Mouse (Mus musculus) thymus, postnatal 14 days (tissue): ENCODE data around the gene Slc35a2.

Experiments used
- DNase-seq: peaks from one replicate; pipeline ENCODE4 v3.0.0; 2021

Gene Slc35a2

DNA sequence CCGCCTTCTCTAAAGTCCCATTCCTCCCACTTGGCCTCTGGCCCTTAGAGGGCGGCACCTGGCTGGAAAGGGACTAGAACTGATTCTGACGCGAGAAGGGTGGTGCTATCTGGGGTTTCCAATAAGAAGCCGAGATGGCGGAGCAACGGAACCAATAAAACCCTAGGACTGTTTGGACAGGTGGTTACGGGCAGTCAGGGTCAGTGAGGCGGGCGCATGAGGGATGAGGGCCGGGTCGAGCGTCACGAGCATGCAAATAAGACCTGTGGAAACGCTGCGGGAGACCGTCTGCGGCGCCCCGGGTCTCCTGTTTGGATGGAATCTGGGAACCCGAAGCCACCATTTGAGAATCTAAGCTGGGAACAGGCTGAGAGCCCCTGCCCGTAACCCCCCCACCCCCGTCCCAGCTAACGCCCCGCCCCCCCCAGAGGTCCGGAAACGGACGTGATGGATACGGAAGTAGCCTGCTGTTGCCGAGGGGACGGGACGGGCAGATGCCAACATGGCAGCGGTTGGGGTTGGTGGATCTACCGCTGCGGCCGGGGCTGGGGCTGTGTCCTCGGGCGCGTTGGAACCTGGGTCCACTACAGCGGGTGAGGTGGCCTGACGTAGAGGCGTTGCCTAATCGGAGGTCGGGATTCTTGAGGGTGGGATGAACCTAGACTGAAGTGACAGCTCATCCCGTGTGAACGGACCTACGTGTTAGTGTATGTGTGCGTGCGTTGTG is at the start of gene Slc35a2:
Slc35a2 (plus strand) TSS at position 188 of the 727 bp plus-strand sequence.
- DNase-seq = peak; percentile 70

DNA sequence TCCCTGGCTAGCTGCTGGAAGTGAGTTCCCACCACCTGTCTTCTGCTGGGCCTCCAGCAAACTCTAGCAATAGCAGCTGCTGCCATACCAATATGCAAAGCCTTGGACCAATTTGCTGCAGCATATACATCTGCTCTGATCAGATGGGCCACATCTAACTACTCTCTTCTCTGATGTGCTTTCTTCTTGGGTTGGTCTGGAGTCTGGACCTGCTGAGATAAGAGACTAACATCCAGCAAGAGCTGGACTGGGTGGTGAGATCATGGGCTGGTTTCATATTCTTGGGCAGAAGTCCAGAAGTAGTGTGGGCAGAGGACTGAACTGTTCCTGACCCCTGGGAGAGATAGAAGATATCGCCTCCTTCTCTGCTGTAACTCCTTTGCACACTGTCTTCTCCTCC is 46.7 kb upstream of the Slc35a2 start:
- DNase-seq = no peak

DNA sequence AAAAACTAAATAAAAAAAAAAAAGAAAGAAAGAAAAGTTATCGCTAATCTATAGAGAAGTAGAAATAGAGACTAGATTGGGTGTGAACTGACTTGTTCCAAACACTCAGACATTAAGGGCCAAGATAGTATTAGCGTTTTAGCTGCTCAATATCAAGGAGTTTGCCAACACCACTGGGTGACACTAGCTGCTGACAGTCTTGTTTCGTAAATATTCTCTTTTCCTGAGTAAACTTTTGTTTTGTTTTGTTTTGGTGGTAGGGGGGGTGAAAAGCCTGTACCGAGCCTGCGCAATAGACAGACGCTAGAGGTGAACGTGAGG is 43.0 kb upstream of the Slc35a2 start:
- no peak for DNase-seq

DNA sequence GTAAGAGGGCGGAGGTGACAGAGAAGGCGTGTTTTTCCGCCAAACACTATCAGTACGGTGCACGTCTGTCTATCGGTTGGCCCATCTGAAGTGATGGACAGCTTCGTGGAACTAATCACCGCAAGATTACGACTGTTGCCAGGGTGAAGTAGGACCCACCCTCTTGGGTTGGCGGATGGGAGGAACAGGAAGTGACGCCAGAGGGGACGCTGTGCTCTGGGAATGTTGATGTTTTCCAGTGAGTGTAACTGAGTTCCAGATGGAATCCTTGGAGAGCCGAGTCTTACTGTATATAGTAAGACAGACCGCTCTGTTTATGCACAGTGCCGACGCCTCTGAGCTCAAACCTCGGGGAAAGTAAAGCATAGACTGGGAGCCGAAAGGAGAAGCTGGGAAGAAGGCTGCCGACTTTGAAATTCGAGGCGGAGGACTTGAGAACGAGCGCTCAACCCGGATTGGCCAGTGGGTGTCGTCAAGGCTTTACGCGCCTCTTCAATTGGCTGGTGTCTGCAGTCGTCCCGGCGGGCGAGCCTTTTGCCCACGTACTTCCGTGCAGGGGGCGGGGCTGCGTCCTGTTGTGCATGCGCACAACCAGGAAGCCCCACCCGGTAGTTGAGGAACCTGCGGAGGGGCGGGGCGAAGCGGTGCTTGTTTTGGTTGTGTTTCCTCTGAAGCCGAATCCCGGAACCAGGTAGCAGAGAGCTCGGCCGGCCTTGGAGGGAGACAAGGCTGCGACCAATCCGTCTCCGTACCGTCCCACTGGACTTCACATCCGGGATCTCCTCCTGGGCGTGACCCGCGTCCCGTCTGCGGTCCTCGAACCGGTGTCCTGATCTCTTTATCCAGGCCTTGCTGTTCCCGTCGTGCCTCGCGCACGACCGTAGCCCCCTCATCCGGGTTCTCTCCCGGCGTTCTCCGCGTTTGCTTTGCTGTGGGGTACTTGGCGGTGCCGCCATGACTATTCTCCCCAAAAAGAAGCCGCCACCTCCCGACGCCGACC is 42.4 kb upstream of the Slc35a2 start, which contains the start of gene Otud5:
Otud5 (plus strand) TSS at position 202 of the 1,000 bp plus-strand sequence.
- peak; percentile 96 for DNase-seq

DNA sequence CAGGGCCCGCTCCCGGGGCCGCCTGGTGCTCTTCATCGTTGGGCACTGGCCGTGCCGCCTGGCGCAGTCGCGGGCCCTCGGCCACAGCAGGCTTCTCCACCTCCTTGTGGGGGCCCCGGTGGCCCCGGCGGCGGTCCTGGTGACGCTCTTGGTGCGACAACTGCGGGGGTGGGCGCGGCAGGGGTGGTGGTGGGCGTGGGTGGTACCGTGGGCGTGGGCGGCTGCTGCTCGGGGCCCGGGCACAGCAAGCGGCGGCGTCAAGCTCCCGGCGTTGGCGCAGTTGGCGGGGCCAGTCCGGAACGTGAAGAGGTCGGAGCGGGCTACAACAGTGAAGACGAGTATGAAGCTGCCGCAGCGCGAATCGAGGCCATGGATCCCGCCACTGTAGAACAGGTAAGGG is 41.5 kb upstream of the Slc35a2 start:
- DNase-seq = peak; percentile 54

DNA sequence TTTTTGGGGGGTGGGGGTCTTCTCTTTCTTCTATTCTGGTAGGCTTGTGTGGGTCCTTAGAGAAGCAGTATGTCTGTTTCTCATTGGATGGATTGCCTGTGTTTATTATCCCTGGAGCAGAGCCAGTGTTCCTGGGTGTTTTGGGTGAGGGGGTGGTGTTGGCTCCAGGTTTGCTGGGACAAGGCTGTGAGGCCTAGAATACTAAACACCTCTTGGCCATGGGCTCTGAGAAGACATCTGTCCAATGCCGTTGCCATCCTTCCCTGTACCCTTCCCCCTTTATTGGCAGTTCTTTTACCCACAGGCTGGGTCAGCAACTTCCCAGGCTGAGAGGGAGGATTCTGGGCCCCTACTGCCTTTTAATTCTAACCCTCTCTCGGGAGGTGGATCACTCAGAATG is 36.0 kb upstream of the Slc35a2 start:
- DNase-seq = no peak

DNA sequence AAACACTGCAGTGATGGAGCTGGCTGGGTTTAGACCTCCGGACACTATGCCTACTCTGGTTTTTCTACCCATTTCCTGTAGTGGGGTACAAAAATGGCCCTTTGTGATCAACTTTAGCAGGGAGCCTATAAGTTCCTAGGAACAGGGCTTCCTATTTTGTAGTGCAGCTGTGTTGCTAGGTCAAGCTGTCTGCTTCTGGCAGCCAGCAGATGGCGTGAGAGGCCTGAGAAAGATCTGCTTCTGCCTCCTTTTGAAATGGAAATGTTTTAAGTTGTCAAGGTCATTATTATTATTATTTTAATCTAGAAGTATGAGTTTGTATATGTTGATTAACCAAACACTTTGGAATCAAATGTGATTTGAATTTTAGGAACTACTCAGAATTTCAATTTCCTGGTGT is 29.2 kb upstream of the Slc35a2 start:
- peak; percentile 43 for DNase-seq

DNA sequence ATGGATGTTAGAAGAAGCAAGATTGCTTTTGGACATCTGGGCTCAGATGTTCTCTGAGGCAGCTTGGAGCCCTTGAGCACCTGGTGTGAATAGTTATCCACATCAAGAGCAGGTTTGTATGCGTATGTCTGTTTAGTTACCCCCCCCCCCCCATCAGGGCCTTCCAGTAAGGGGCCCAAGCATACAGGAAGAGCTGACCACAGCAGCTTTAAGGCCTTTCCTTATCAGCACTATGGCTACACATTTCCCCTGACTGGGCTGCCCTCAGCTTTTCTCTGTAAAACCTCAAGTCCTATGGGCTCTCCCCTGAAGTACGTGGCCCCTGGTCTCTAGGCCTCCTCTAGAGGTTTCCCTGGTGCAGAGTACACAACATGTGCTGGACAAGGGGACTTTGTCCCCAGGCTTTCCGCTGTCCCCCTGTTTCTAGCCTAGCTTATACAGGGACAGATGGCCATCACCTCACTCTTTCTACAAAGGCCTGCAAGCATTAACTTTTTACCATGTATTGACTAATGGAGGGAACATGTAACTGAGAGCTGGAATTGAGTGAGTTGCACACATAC is 24.6 kb upstream of the Slc35a2 start:
- DNase-seq = no peak

DNA sequence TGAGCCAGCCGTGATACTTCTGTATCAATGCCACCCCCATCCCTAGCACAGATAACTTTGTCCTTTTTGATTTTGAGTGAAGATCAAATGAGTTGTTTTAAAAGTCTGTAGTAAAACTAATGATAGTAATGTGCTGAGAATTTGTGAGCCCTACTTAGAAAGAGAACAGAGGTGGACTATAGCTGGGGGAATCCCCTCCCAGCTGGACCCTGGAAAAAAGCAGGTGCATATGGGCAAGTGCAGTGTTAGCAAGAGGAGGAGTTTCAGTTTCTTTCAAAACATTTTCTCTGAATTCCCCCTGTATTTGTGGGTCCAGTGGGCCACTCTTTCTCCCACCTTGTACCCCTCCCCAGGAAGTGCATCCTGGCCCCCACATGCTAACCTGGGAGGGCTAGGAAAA is 20.6 kb upstream of the Slc35a2 start:
- no peak for DNase-seq

DNA sequence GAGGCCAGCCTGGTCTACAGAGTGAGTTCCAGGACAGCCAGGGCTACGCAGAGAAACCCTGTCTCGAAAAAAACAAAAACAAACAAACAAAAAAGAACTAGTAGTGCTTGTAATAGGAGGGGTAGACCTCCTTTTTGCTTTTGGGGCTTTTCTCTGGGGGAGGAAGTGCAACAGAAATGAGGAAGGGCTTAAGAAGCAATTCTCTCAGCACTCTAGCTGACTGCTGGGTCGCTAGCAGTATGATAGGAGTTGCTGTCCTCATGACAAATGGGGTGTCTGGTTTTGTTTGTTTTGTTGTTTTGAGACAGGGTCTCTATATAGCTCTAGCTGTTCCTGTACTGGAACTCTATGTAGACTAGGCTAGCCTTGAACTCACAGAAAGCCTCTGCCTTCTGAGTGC is 19.3 kb upstream of the Slc35a2 start:
- DNase-seq = no peak

DNA sequence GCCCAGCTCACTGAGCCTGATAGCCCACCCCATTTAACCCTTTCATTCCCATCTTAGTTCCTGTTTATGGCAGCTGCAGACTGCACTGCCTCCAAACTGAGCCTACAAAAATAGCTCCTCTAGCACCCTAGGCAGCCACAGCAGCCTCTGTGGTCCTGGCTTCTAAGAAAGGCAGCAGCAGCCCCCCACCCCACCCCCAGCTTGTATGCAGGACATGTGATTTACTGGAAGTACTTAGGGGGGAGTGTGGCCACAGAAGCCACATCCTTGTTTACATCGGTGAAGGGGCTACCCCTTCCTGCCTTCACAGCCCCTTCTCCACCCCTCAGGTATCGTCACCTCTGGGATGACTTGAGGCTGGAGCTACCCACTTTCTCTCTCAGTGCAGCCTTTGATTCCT is 18.5 kb upstream of the Slc35a2 start:
- no peak for DNase-seq

DNA sequence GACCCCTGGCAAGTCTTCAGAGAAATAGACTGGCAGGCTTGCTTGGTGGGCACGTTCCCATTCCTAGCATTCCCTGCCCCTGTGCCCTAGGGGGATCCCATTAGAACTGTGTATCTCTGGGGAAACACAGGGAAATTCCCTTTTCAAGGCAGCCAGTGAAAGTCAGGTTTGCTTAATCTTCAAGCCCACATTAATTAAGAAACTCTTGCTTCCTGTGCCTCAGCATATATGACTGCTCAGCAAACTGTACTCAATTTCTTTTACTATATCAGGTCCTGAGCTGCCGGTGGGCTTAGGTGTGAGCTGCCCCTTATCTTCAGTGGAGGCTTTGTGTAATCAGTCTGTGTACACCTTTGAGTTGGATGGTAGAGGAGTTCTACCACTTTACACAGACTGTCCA is 18.0 kb upstream of the Slc35a2 start:
- no peak for DNase-seq

DNA sequence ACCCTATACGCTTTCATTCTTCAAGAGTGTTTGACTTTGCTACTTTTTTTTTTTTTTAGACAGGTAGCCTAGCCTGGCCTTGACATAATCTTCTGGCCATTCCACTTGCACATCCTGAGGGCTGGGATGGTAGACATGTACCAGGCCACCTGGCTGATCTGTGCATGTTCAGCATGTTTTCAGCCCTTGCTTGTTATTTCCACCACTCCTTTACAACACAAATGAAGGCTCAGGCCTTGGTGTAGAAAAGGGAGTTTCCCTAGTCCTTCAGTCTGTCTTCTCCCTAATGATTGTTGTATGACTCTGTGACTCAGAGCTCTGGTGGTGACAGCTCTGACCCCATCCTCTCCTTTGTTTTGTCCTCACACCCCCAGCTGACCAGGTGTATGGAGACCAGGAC is 16.7 kb upstream of the Slc35a2 start:
- no peak for DNase-seq

DNA sequence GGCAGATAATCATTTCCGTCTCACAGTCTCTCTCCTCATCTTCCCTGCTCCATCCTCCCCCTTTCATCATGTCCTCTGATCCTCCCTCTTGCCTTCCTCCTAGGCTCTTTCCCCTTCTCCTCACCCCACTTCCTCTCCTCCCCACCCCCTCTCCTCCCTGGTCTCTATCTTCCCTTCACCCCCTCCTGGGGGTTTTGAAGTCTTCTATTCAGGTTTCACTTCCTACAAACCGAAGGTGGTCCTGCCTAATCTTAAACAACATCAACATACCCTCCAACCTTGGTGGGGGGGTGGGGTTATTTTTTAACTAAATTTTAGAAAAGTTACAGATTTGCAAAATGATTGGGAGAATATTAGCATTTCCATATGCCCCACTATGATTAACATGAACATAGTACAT is 15.3 kb upstream of the Slc35a2 start:
- DNase-seq = no peak

DNA sequence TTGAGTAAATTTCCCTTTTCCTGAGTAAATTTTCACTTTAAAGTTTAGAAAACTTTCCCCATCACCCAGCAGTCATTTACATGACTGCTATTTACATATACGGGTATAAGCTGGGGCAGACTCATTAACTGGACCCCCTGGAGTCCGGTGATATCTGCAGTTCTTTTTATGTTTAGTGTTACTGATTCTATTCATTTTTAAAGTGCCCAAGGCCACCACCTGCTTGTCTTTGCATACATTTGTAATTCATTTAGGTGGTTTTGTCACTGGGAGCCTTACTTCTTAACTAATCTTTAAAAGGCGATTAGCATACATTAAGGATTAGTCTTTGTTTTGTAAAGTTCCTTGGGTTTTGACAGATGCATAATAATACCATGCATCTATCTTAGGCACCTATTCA is 14.0 kb upstream of the Slc35a2 start:
- DNase-seq = no peak

DNA sequence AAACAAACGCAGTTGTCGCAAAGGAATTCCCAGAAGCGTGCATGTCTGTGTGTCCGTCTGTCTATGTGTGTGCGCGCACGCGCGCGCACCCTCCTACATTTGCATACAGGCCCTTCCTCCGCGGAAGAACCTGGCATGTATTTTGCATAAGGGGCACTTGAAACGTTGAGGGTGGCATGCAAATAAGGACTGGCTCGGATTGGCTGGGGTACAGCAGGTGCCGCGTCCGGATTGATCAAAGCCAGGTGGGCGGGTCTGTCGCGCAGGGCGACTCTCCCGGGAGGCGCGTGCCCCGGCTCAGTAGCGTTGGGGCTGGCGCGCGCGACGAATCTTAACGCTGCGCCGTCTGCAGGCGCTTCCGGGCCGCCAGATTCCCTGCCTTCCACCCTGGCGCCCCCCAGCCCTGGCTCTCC is 5.8 kb upstream of the Slc35a2 start, which contains the start of gene Pim2:
Pim2 (plus strand) TSS at position 256 of the 413 bp plus-strand sequence.
- peak; percentile 92 for DNase-seq

DNA sequence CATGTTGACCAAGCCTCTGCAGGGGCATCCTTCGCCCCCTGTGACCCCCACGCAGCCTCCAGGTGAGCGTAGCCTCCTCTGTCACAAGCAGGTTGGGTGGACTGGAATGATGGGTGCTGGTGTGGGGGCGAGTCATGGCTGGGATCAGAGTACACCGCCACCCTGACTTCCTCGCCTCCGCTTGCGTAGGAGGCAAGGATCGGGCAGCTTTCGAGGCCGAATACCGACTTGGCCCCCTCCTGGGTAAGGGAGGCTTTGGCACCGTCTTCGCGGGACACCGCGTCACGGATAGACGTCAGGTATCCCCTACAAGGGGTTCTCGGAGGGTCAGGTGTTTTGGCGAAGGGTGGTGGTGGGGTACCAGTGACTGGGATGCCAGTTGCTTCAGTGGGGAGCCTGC is 5.3 kb upstream of the Slc35a2 start:
- peak; percentile 36 for DNase-seq

DNA sequence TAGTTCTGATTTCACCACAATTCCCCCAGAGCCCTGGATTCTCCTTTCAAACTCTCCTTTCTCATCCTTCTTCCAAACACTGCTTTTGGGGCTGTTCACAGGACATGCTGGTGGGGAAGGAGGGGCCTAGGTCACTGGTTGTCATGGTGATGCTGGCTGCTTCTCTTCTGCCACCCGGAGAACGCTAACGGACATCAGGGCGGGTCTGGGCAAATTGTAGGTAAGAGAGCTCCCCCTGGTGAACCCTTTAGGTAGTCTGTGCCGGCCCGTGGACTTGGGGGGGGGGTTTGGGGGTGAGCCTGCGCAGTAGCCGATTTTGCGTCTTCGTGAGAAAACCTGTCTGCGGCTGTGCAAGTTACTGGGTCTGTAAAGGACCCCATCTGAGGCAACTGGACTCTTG is 4.0 kb upstream of the Slc35a2 start:
- peak; percentile 60 for DNase-seq

DNA sequence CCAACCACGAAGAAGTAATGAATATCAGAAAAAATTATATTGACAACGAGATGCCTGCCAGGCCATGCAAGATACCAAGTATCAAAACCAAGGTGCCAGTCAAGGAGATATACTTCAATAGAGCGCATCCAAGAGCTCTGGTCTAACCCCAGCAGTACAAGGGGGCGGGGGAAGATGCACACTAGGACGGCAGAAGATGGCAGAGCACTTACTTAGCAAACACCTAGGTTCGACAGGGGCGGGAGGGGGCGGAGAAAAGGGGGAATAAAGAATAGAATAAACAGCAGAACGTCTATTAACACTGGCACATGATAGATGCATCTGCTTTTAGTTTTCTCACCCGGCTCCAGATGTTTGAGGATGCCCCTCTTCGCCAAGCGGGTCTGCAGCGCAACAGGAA is 14.4 kb downstream of the Slc35a2 start:
- DNase-seq = peak; percentile 35

DNA sequence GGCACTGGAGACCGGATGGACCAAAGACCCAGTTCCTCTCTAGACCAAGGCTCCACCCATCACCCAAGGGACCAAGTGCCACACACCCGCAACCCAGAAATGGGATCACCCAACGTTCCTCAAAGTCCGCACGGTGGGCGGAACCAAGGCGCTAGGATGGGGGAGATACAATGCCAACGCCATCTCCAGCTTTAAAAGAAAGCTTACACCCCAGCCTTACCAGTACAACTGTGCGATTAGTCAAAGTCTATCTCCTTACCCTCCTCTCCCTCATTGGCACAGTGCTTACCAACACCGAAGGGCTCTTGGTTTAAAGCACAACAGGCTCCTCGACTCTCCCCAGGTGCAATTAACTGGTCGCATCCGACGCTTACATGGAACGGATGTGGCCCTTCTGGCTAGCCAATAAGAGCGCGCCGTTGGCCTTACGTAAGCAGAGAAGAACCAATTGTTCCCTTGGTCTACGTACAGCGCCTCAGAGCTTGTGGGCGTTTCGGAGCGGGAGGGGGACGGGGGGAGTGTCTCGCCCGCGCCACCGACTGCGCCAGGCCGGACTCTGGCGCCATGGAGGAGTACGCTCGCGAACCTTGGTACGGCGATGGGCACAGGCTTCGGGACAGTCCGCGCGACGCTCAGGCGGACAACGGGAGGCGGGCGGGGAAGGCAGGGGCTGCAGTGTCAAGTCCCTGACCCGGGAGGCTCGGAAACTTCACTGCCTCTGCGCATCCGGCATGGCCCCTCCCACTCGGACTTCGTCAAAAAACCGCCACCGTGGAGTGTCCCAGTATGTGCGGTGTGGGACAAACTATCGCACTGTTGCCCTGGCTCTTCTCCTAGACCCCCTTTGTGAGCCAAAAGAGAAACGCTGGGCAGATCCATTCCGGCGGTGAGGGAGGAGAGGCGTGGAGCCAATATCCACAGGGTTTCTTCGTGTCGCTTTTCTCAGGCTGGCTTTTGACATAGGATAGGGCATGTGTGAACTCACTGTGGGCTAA is 15.3 kb downstream of the Slc35a2 start, which contains the start of the genes Pqbp1 and Timm17b:
Pqbp1 (minus strand) TSS at position 390 of the 995 bp plus-strand sequence.
Timm17b (plus strand) TSS at position 478 of the 995 bp plus-strand sequence.
- peak; percentile 87 for DNase-seq

DNA sequence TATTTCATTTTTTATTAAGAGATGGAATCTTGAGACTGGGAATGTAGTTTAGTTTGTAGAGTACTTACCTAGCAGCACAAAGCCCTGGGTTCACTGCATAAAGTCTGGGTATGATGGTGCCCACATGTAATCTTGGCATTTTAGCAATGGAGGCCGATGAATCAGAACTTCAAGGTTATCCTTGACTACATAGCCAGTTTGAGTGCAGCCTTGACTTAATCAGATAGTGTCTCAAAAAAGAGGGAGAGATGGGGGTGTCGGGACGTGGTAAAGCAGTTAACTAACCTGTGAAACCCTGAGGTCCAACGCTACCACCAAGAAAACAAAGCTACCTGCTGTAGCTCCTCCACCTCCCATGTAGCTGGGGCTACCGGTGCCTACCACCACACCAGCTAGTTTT is 20.6 kb downstream of the Slc35a2 start:
- DNase-seq = no peak

DNA sequence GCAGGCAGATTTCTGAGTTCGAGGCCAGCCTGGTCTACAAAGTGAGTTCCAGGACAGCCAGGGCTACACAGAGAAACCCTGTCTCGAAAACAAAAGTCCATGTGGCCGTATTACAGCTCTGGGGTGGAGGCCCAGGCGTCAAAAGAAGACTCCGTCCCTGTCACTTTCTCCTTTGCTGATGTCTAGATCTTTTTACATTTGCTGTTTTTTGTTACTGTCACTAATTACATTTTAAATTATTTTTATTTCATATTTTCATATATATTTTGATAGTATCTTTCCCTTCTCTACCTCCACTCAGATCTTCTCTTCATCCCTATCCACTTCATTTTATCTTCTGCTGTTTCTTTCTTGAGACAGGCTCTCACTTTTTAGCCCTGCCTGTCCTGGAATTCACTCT is 23.9 kb downstream of the Slc35a2 start, which contains the start of gene Gm10491:
Gm10491 (minus strand) TSS at position 101 of the 400 bp plus-strand sequence.
- no peak for DNase-seq
